In genomic region chr19:59455671-59456070, GRCm38 (mm10) we compare ENCODE assay signal across 11 mouse cellular contexts. TPM values are rescaled to one million over a fixed set of nuclear protein-coding genes. Genes with fewer than 3 reads are reported as not detected.
A peak's percentile ranks its signal among the peaks of the same experiment; 100 is the strongest.
DNase-seq lines count a peak whose midpoint lies in the region; ATAC-seq and TF ChIP-seq lines count a peak whose summit lies in the region.
"Had no signal": no experiment of that assay in that cellular context is flagged by ENCODE, and none has a peak within 500 bp of the region (broad histone marks: within the 10 kb centered on the region; RNA-seq: fewer than 3 reads in every experiment).

No protein-coding gene starts in this region.

- peak; percentile 36 for DNase-seq in forebrain, embryonic 10.5 days (ENCODE audit: extremely low spot score, low spot score)
- DNase-seq in Patski (ENCODE audit: low read depth, low spot score) = no peak
- peak; percentile 34 for DNase-seq in forebrain, embryonic 14.5 days (ENCODE audit: low spot score)
- DNase-seq in limb, embryonic 14.5 days (ENCODE audit: low spot score) = no peak
- DNase-seq in gastrocnemius, postnatal 10 days = no peak
- no peak for DNase-seq in heart, adult 11 months
- no peak for DNase-seq in frontal cortex, adult 2 months (ENCODE audit: extremely low spot score in 1 of 2, low spot score in 1 of 2)
- DNase-seq: cerebellum, adult 11-12 months had no signal

- no peak for ATAC-seq in forebrain, embryonic 16.5 days
- peak; percentile 11 for ATAC-seq in Patski
- ATAC-seq in forebrain, embryonic 14.5 days = no peak
- ATAC-seq in limb, embryonic 14.5 days (ENCODE audit: low FRiP score, low read depth) = no peak
- ATAC-seq: intestine, embryonic 16.5 days had no signal

- POLR2A ChIA-PET in Patski (lab: Charles Lee) = interaction anchor here (0.6 kb wide), 1 partner anchor 23 kb away, joined by 3 read pairs; no protein-coding TSS in a partner anchor

- no peak for TF ChIP-seq POLR2A in limb, embryonic 14.5 days (IDR thresholded peaks at IDR 0.05; ENCODE audit: borderline replicate concordance, extremely low read depth, insufficient read depth, insufficient read length)

- CTCF ChIA-PET in Patski (lab: Charles Lee) = interaction anchor here (1.2 to 1.8 kb wide), 5 partner anchors 10 to 688 kb away, joined by 3 to 6 read pairs (median 4); no protein-coding TSS in a partner anchor

- H3K27ac ChIP-seq in forebrain, embryonic 10.5 days = peak overlapping the region; percentile 100
- no peak overlapping the region for H3K27ac ChIP-seq in forebrain, embryonic 16.5 days (ENCODE audit: low read length)
- H3K27ac ChIP-seq in forebrain, embryonic 14.5 days (ENCODE audit: low read depth, low read length) = no peak overlapping the region; the same call in 1 of the 2 replicates
- no peak overlapping the region for H3K27ac ChIP-seq in limb, embryonic 14.5 days (replicated peaks; ENCODE audit: low read depth, low read length)

- H3K4me1 ChIP-seq in forebrain, embryonic 10.5 days = peaks cover 88% of the 10 kb centered on the region
- peaks cover 42% of the 10 kb centered on the region for H3K4me1 ChIP-seq in forebrain, embryonic 16.5 days (replicated peaks; ENCODE audit: control insufficient read depth, insufficient read depth, low read length)
- H3K4me1 ChIP-seq in forebrain, embryonic 14.5 days (ENCODE audit: control insufficient read depth, insufficient read depth, low read length) = peaks cover 6% of the 10 kb centered on the region
- H3K4me1 ChIP-seq in limb, embryonic 14.5 days (ENCODE audit: control insufficient read depth, insufficient read depth, low read length) = peaks cover 4% of the 10 kb centered on the region; the same call in 1 of the 2 replicates

- WGBS in forebrain, embryonic 10.5 days = 11% methylated on average over 7 of the region's 7 CpGs
- 16% methylated on average over 7 of the region's 7 CpGs for WGBS in forebrain, embryonic 16.5 days
- 17% methylated on average over 7 of the region's 7 CpGs for WGBS in forebrain, embryonic 14.5 days
- WGBS in limb, embryonic 14.5 days = 14% methylated on average over 7 of the region's 7 CpGs

- H3K9ac ChIP-seq in forebrain, embryonic 16.5 days (replicated peaks; ENCODE audit: low read depth, low read length) = no peak overlapping the region
- no peak overlapping the region for H3K9ac ChIP-seq in forebrain, embryonic 14.5 days (ENCODE audit: low read length)
- H3K9ac ChIP-seq in limb, embryonic 14.5 days (ENCODE audit: low read depth, low read length, severe bottlenecking) = peak overlapping the region; percentile 38

- peak overlapping the region; percentile 91 for H3K4me3 ChIP-seq in forebrain, embryonic 10.5 days
- H3K4me3 ChIP-seq in forebrain, embryonic 16.5 days (replicated peaks; ENCODE audit: low read length) = no peak overlapping the region
- H3K4me3 ChIP-seq in forebrain, embryonic 14.5 days (ENCODE audit: low read depth, low read length) = no peak overlapping the region; the same call in 1 of the 2 replicates
- H3K4me3 ChIP-seq in limb, embryonic 14.5 days (replicated peaks; ENCODE audit: low read length) = peak overlapping the region; percentile 50

- in situ Hi-C loops in Patski (cut with MboI; ENCODE audit: low pct_unique_long_range_greater_than_20kb) = loop anchor here (5.0 kb wide), 1 partner anchor 108 kb away; the partner anchor contains the start of gene Pdzd8

- H3K9me3 ChIP-seq in forebrain, embryonic 10.5 days = no peaks in the 10 kb centered on the region
- H3K9me3 ChIP-seq in forebrain, embryonic 16.5 days (ENCODE audit: control insufficient read depth, low read length) = no peaks in the 10 kb centered on the region
- no peaks in the 10 kb centered on the region for H3K9me3 ChIP-seq in forebrain, embryonic 14.5 days (replicated peaks; ENCODE audit: control insufficient read depth, low read length)
- no peaks in the 10 kb centered on the region for H3K9me3 ChIP-seq in limb, embryonic 14.5 days (ENCODE audit: control insufficient read depth, low read length)

- peaks cover 3% of the 10 kb centered on the region for H3K36me3 ChIP-seq in forebrain, embryonic 10.5 days (replicated peaks)
- H3K36me3 ChIP-seq in forebrain, embryonic 16.5 days (ENCODE audit: control insufficient read depth, insufficient read depth) = no peaks in the 10 kb centered on the region
- no peaks in the 10 kb centered on the region for H3K36me3 ChIP-seq in forebrain, embryonic 14.5 days (ENCODE audit: control insufficient read depth, insufficient read depth, low read length)
- H3K36me3 ChIP-seq in limb, embryonic 14.5 days (ENCODE audit: control insufficient read depth, insufficient read depth, low read length) = no peaks in the 10 kb centered on the region

- H3K27me3 ChIP-seq in forebrain, embryonic 10.5 days (ENCODE audit: poor library complexity, severe bottlenecking) = peaks cover 97% of the 10 kb centered on the region
- peaks cover 36% of the 10 kb centered on the region for H3K27me3 ChIP-seq in forebrain, embryonic 16.5 days (replicated peaks; ENCODE audit: control insufficient read depth, insufficient read depth, low read length)
- H3K27me3 ChIP-seq in Patski = no peaks in the 10 kb centered on the region
- H3K27me3 ChIP-seq in forebrain, embryonic 14.5 days (replicated peaks; ENCODE audit: control insufficient read depth, insufficient read depth, low read length) = peaks cover 41% of the 10 kb centered on the region
- H3K27me3 ChIP-seq in limb, embryonic 14.5 days (ENCODE audit: control insufficient read depth, insufficient read depth, low read length) = peaks cover 85% of the 10 kb centered on the region

- H3K4me2 ChIP-seq in forebrain, embryonic 16.5 days (ENCODE audit: low read length) = no peak overlapping the region
- peak overlapping the region; percentile 74 for H3K4me2 ChIP-seq in forebrain, embryonic 14.5 days (ENCODE audit: low read length)
- H3K4me2 ChIP-seq in limb, embryonic 14.5 days (replicated peaks; ENCODE audit: low read depth, low read length, severe bottlenecking) = peak overlapping the region; percentile 65

- no peak for TF ChIP-seq CTCF in Patski (IDR thresholded peaks at IDR 0.05)

RNA-seq across cellular contexts. Expression of gene Emx2, which starts 2.5 kb away (rescaled TPM):
- 44.1 and 48.1 TPM in 2 replicates for polyA plus RNA-seq in forebrain, embryonic 10.5 days (2016; fragmentation: Nextera tagmentation; extraction: Ambion mirVana)
- polyA plus RNA-seq in forebrain, embryonic 16.5 days (2015; fragmentation: Nextera tagmentation; extraction: Ambion mirVana) = 13.1 and 13.8 TPM in 2 replicates
- polyA plus RNA-seq in Patski (2021) = 49.2 TPM
- polyA plus RNA-seq in forebrain, embryonic 14.5 days (2014; fragmentation: Nextera tagmentation; extraction: Ambion mirVana) = 9.3 and 9.4 TPM in 2 replicates
- 17.3 and 20.5 TPM in 2 replicates for polyA plus RNA-seq in limb, embryonic 14.5 days (2012; rRNA removed)
- polyA plus RNA-seq in limb, embryonic 14.5 days (2014; fragmentation: Nextera tagmentation; extraction: Ambion mirVana) = 13.1 and 16.1 TPM in 2 replicates
- total RNA-seq in gastrocnemius, postnatal 10 days (2021) = 1 to 10 TPM in 1 of 2 experiments, under 1 TPM in 1; 0.68 to 1.6 TPM
- 9.6 and 12.1 TPM in 2 replicates for polyA plus RNA-seq in frontal cortex, adult 2 months (2012; rRNA removed)
- total RNA-seq: megakaryocyte-erythroid progenitor cell, adult 5-6 weeks had no signal
- polyA plus RNA-seq: intestine, embryonic 16.5 days had no signal

Comparison
In these comparisons a context has a peak if more than half of its experiments do, and no peak if none do; other contexts are left out.
1. H3K4me3 ChIP-seq: peak in forebrain, embryonic 10.5 days (single experiment) and limb, embryonic 14.5 days (single experiment); none in forebrain, embryonic 16.5 days (single experiment) and forebrain, embryonic 14.5 days (single experiment).
2. DNase-seq: peak in forebrain, embryonic 10.5 days (single experiment) and forebrain, embryonic 14.5 days (single experiment); none in Patski (single experiment), limb, embryonic 14.5 days (single experiment), gastrocnemius, postnatal 10 days (single experiment), heart, adult 11 months (single experiment) and frontal cortex, adult 2 months (0 of 2).